Mouse (Mus musculus): ENCODE measurements around the gene Selplg. TPM values are rescaled to one million over a fixed set of nuclear protein-coding genes. Genes with fewer than 3 reads are reported as not detected.

The Selplg gene
- total and polyA plus RNA-seq, 2 experiments from 2014 or later: 1.6 to 1.7 TPM

- no peaks in the 10 kb centered on the region for H3K4me1 ChIP-seq (ENCODE audit: control insufficient read depth, insufficient read depth)
- 44% methylated on average over 5 of the region's 5 CpGs for WGBS
- 0 out of 2 replicates have a peak overlapping the region, but pooled peaks have one; percentile 30 for H3K9ac ChIP-seq (replicated peaks; ENCODE audit: low read depth, low read length)
- peaks cover 25% of the 10 kb centered on the region for H3K27me3 ChIP-seq (ENCODE audit: control insufficient read depth, insufficient read depth, low read length)
- TF ChIP-seq EP300 (IDR thresholded peaks at IDR 0.05; ENCODE audit: low read depth) (no peak), CTCF (IDR thresholded peaks at IDR 0.05; ENCODE audit: low read depth) (no peak)
- DNase-seq (ENCODE audit: low spot score): no peak
- ATAC-seq (ENCODE audit: insufficient read depth, low read depth): no peak
- H3K4me3 ChIP-seq (ENCODE audit: low read depth, low read length): peak overlapping the region; percentile 38
- no peaks in the 10 kb centered on the region for H3K36me3 ChIP-seq (replicated peaks; ENCODE audit: control insufficient read depth, insufficient read depth, low read length)
- peak overlapping the region; percentile 44 for H3K4me2 ChIP-seq (ENCODE audit: low read depth, low read length)
- H3K9me3 ChIP-seq (replicated peaks; ENCODE audit: control insufficient read depth, low read length): no peaks in the 10 kb centered on the region
- H3K27ac ChIP-seq (ENCODE audit: low read depth): peak overlapping the region; percentile 48
Measured at GRCm38 (mm10) chr5:113799691-113800090, 32.8 kb downstream of the Selplg start.

- WGBS: 70% methylated on average over 9 of the region's 9 CpGs
- Histone ChIP-seq H3K27me3 (ENCODE audit: control insufficient read depth, insufficient read depth, low read length) (peaks cover 25% of the 10 kb centered on the region), H3K4me1 (ENCODE audit: control insufficient read depth, insufficient read depth) (no peaks in the 10 kb centered on the region), H3K4me3 (ENCODE audit: low read depth, low read length) (no peak overlapping the region), H3K9ac (replicated peaks; ENCODE audit: low read depth, low read length) (no peak overlapping the region), H3K27ac (ENCODE audit: low read depth) (no peak overlapping the region), H3K36me3 (replicated peaks; ENCODE audit: control insufficient read depth, insufficient read depth, low read length) (no peaks in the 10 kb centered on the region), H3K9me3 (replicated peaks; ENCODE audit: control insufficient read depth, low read length) (no peaks in the 10 kb centered on the region), H3K4me2 (ENCODE audit: low read depth, low read length) (no peak overlapping the region; the same call in 1 of the 2 replicates)
- no peak for TF ChIP-seq EP300 (IDR thresholded peaks at IDR 0.05; ENCODE audit: low read depth)
- TF ChIP-seq CTCF (IDR thresholded peaks at IDR 0.05; ENCODE audit: low read depth): no peak
- DNase-seq (ENCODE audit: low spot score): no peak
- ATAC-seq (ENCODE audit: insufficient read depth, low read depth): no peak
Measured at GRCm38 (mm10) chr5:113798525-113798924, 33.9 kb downstream of the Selplg start.

- H3K27ac ChIP-seq (ENCODE audit: low read depth): 0 out of 2 replicates have a peak overlapping the region, but pooled peaks have one; percentile 30
- H3K9ac ChIP-seq (replicated peaks; ENCODE audit: low read depth, low read length): no peak overlapping the region
- WGBS: 19% methylated on average over 19 of the region's 19 CpGs
- no peak overlapping the region for H3K4me3 ChIP-seq (ENCODE audit: low read depth, low read length)
- H3K27me3 ChIP-seq (ENCODE audit: control insufficient read depth, insufficient read depth, low read length): peaks cover 25% of the 10 kb centered on the region
- H3K9me3 ChIP-seq (replicated peaks; ENCODE audit: control insufficient read depth, low read length): no peaks in the 10 kb centered on the region
- TF ChIP-seq EP300 (IDR thresholded peaks at IDR 0.05; ENCODE audit: low read depth) (no peak), CTCF (IDR thresholded peaks at IDR 0.05; ENCODE audit: low read depth) (no peak)
- ATAC-seq (ENCODE audit: insufficient read depth, low read depth) (no peak), DNase-seq (ENCODE audit: low spot score) (no peak)
- H3K36me3 ChIP-seq (replicated peaks; ENCODE audit: control insufficient read depth, insufficient read depth, low read length): no peaks in the 10 kb centered on the region
- no peaks in the 10 kb centered on the region for H3K4me1 ChIP-seq (ENCODE audit: control insufficient read depth, insufficient read depth)
- H3K4me2 ChIP-seq (ENCODE audit: low read depth, low read length): peak overlapping the region; percentile 33; the same call in 1 of the 2 replicates
Measured at GRCm38 (mm10) chr5:113797149-113797882, 35.1 kb downstream of the Selplg start.

GRCm38 (mm10) chr5:113796401-113797148, 35.9 kb downstream of the Selplg start:
- peaks cover 25% of the 10 kb centered on the region for H3K27me3 ChIP-seq (ENCODE audit: control insufficient read depth, insufficient read depth, low read length)

GRCm38 (mm10) chr5:113791197-113792095, 41.0 kb downstream of the Selplg start:
- H3K4me2 ChIP-seq (ENCODE audit: low read depth, low read length): no peak overlapping the region
- TF ChIP-seq EP300 (IDR thresholded peaks at IDR 0.05; ENCODE audit: low read depth) (no peak), CTCF (IDR thresholded peaks at IDR 0.05; ENCODE audit: low read depth) (no peak)
- H3K27me3 ChIP-seq (ENCODE audit: control insufficient read depth, insufficient read depth, low read length): no peaks in the 10 kb centered on the region
- 67% methylated on average over 16 of the region's 16 CpGs for WGBS
- no peak overlapping the region for H3K4me3 ChIP-seq (ENCODE audit: low read depth, low read length)
- H3K36me3 ChIP-seq (replicated peaks; ENCODE audit: control insufficient read depth, insufficient read depth, low read length): no peaks in the 10 kb centered on the region
- no peak overlapping the region for H3K9ac ChIP-seq (replicated peaks; ENCODE audit: low read depth, low read length)
- DNase-seq (ENCODE audit: low spot score) (no peak), ATAC-seq (ENCODE audit: insufficient read depth, low read depth) (no peak)
- H3K9me3 ChIP-seq (replicated peaks; ENCODE audit: control insufficient read depth, low read length): no peaks in the 10 kb centered on the region
- H3K27ac ChIP-seq (ENCODE audit: low read depth): no peak overlapping the region
- H3K4me1 ChIP-seq (ENCODE audit: control insufficient read depth, insufficient read depth): no peaks in the 10 kb centered on the region

More at GRCm38 (mm10) chr5:113796401-113797148, 35.9 kb downstream of the Selplg start:
- Histone ChIP-seq H3K9me3 (replicated peaks; ENCODE audit: control insufficient read depth, low read length) (no peaks in the 10 kb centered on the region), H3K27ac (ENCODE audit: low read depth) (no peak overlapping the region), H3K4me1 (ENCODE audit: control insufficient read depth, insufficient read depth) (no peaks in the 10 kb centered on the region), H3K4me2 (ENCODE audit: low read depth, low read length) (peak overlapping the region; percentile 33; the same call in 1 of the 2 replicates), H3K36me3 (replicated peaks; ENCODE audit: control insufficient read depth, insufficient read depth, low read length) (no peaks in the 10 kb centered on the region), H3K9ac (replicated peaks; ENCODE audit: low read depth, low read length) (no peak overlapping the region), H3K4me3 (ENCODE audit: low read depth, low read length) (no peak overlapping the region)
- ATAC-seq (ENCODE audit: insufficient read depth, low read depth) (no peak), DNase-seq (ENCODE audit: low spot score) (no peak)
- 12% methylated on average over 13 of the region's 13 CpGs for WGBS
- TF ChIP-seq CTCF (IDR thresholded peaks at IDR 0.05; ENCODE audit: low read depth) (no peak), EP300 (IDR thresholded peaks at IDR 0.05; ENCODE audit: low read depth) (no peak)
